Mouse (Mus musculus) ES-E14 (cell line): ENCODE data around the gene Rbbp5. TPM values are rescaled to one million over a fixed set of nuclear protein-coding genes. Genes with fewer than 3 reads are reported as not detected.

Source experiments
- DNase-seq: peaks from one replicate; pipeline ENCODE4 v3.0.0-alpha.2; 2013; ENCODE audit warnings: low read depth, low spot score
- H3K27ac ChIP-seq: 2 replicates; pipeline ENCODE4 v1.5.1; 2012; ENCODE audit warnings: low read depth, mild to moderate bottlenecking, low read length, moderate library complexity, mixed read lengths; ENCODE audit not compliant: poor library complexity, insufficient read depth, severe bottlenecking
- H3K36me3 ChIP-seq: 2 replicates; pipeline ENCODE4 v1.6.1; 2012; ENCODE audit warnings: mild to moderate bottlenecking, low read length, moderate library complexity, mixed read lengths; ENCODE audit not compliant: control insufficient read depth, poor library complexity, insufficient read depth, severe bottlenecking
- H3K4me1 ChIP-seq, 2 experiments: fragments of 150-350 bp in 1 of 2; sonication (generic) in 1 of 2; 2 replicates each; pipeline ENCODE4 v1.6.1; 2012; ENCODE audit warnings: low read length in 2 of 2, mild to moderate bottlenecking in 1 of 2, mixed read lengths in 1 of 2; ENCODE audit not compliant: control insufficient read depth in 2 of 2, insufficient read depth in 2 of 2, poor library complexity in 1 of 2
- H3K4me3 ChIP-seq, 2 experiments: fragments of 150-350 bp in 1 of 2; sonication (generic) in 1 of 2; 2 replicates each; pipeline ENCODE4 v1.5.1; 2012; ENCODE audit warnings: low read length in 2 of 2, low read depth in 1 of 2, mild to moderate bottlenecking in 1 of 2, mixed read lengths in 1 of 2; ENCODE audit not compliant: insufficient read depth in 1 of 2, poor library complexity in 1 of 2, severe bottlenecking in 1 of 2
- H3K9ac ChIP-seq: 2 replicates; pipeline ENCODE4 v1.6.1; 2012; ENCODE audit warnings: low read depth, mild to moderate bottlenecking, low read length, mixed read lengths; ENCODE audit not compliant: poor library complexity, insufficient read depth, severe bottlenecking
- H3K9me3 ChIP-seq: fragments of 150-350 bp; sonication (generic); 2 replicates; pipeline ENCODE4 v1.6.1; 2012; ENCODE audit warnings: low read depth, mild to moderate bottlenecking, low read length; ENCODE audit not compliant: control insufficient read depth, insufficient read depth
- CHD2 ChIP-seq: IDR thresholded peaks from 2 replicates; pipeline ENCODE4 v1.6.1; 2014; ENCODE audit warnings: mild to moderate bottlenecking, low read depth, low read length, inconsistent platforms
- HCFC1 ChIP-seq: IDR thresholded peaks from 2 replicates; pipeline ENCODE4 v1.6.1; 2012; ENCODE audit warnings: low read length, inconsistent platforms, borderline replicate concordance; ENCODE audit not compliant: insufficient read depth
- MAFK ChIP-seq: IDR thresholded peaks from 2 replicates; pipeline ENCODE4 v1.6.1; 2014; ENCODE audit warnings: mild to moderate bottlenecking, low read depth, low read length, inconsistent platforms; ENCODE audit not compliant: insufficient read depth
- ZC3H11A ChIP-seq: IDR thresholded peaks from 2 replicates; pipeline ENCODE4 v1.6.1; 2012; ENCODE audit warnings: low read depth, mild to moderate bottlenecking, inconsistent platforms, low read length, borderline replicate concordance
- ZNF384 ChIP-seq: IDR thresholded peaks from 2 replicates; pipeline ENCODE4 v1.6.1; 2012; ENCODE audit warnings: low read depth, low read length, inconsistent platforms
- in situ Hi-C, 2 experiments: fragments of 600-800 bp; cut with MboI; formaldehyde crosslinking; loops; one replicate each; pipeline ENCODE4 v1.15.1; 2025; ENCODE audit warnings: low sequenced_read_pairs in 2 of 2, inconsistent platforms in 1 of 2; ENCODE audit not compliant: unreplicated experiment in 2 of 2
- total RNA-seq: library from RNA; depleted of rRNA; stranded (reverse); fragments of 300-350 nt; gene quantifications from 2 replicates; pipeline ENCODE4 v1.2.3, GENCODE M21; 2012

The Rbbp5 gene
- total RNA-seq, 1 experiment = 45.0 TPM

DNA sequence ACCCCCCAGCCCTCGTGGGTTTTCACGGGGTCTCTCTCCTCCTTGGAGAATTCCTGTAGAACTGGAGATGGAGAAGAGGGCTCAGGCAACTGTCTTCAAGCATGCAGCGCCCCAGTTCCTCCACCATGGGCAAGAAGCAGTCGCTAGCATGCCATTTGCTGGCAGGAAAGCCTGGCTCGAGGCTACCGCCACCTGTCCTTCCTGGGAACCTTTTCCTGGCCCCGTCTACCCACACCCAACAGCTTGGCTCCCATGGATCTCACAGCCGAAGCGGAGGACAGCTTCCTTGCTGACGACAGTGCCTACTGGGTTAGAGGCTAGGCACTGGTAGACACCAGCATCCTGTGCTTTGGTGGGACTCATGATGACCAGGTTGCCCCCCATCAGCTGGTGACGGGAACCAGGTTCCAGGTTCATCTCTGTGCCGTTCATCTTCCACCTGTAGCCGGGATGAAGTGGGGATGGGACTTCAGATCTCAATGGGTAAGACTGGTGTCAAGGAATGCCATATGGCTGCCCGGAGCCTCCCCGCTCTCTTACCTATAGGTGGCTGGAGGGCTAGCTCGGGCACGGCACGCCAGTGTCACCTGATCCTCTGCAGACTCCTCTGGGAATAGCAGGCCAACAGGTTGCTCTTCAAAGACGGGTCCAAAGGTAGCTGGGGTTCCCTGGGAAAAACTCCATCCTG lies 51.6 kb downstream of the Rbbp5 start:
- Histone ChIP-seq H3K4me1 (peaks cover 1 to 16% of the 10 kb centered on the region in 2 experiments; a peak in 2 of 4 replicates), H3K36me3 (no peaks in the 10 kb centered on the region; the same call in 1 of the 2 replicates), H3K9ac (no peak overlapping the region), H3K9me3 (no peaks in the 10 kb centered on the region), H3K4me3 (no peak overlapping the region), H3K27ac (no peak overlapping the region)
- TF ChIP-seq HCFC1 (no peak), ZC3H11A (no peak), MAFK (no peak), CHD2 (no peak), ZNF384 (no peak)
- in situ Hi-C loops = loop anchor here (5.0 kb wide), 1 partner anchor 64 kb away; no protein-coding TSS in a partner anchor
- DNase-seq = no peak

DNA sequence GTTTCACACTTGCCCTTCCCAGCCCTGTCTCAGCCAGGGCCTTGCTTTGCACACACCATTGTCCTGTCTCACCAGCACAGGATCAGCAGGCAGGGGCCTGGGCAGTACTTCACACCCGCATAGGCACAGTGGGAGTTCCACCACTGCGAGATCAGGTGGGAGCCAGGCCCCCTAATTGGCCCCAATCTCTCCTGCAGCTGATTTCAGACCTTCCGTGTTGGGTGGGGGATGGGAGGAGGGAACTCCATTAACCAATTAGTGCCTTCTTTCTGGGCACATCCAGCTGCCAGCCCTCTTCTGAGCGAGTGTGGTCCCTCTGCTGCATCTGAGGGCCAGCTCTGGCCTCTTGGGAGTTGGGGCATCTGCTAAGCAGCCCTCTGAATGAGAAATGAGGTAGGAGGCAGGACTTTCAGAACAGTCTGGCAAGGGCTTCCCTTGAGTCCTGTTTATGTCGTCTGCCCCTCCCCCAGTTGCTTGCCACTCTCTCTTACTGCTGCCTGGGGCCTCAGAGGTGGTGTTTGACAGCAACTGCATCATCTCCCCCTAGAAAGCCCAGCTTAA lies 53.5 kb downstream of the Rbbp5 start:
- H3K9ac ChIP-seq = 0 out of 2 replicates have a peak overlapping the region, but pooled peaks have one; percentile 31
- no peaks in the 10 kb centered on the region for H3K36me3 ChIP-seq
- in situ Hi-C loops = no loop called here
- DNase-seq = no peak
- TF ChIP-seq CHD2 = no peak
- no peak for TF ChIP-seq MAFK
- TF ChIP-seq HCFC1 = no peak
- no peak for TF ChIP-seq ZNF384
- no peak for TF ChIP-seq ZC3H11A
- peaks cover 1 to 19% of the 10 kb centered on the region in 2 experiments; a peak in 2 of 4 replicates for H3K4me1 ChIP-seq
- no peak overlapping the region for H3K27ac ChIP-seq
- H3K9me3 ChIP-seq = no peaks in the 10 kb centered on the region
- H3K4me3 ChIP-seq = no peak overlapping the region

DNA sequence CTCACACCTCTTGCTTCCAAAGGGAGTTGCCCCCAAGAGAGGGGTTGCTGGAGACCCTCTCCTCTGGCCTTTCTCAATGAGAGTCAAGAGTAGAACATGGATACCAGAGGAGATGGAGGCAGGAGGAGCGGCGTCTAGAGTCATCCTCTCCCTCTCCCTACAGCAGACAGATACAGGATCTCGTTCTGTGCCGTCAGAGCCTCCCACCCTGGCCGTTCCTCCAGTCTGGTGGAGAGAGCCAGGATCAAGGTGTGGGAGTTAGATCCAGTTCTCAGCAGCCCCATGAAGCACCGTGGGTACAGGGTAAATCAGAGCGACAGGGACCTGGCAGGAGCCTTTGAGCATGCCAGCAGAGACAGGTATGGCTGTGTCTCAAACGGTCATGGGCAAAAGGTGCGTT lies 55.4 kb downstream of the Rbbp5 start:
- Histone ChIP-seq H3K36me3 (no peaks in the 10 kb centered on the region), H3K9ac (no peak overlapping the region), H3K4me1 (peaks cover 1 to 19% of the 10 kb centered on the region in 2 experiments; a peak in 2 of 4 replicates), H3K27ac (no peak overlapping the region), H3K9me3 (no peaks in the 10 kb centered on the region), H3K4me3 (no peak overlapping the region)
- DNase-seq = no peak
- TF ChIP-seq CHD2 = no peak
- in situ Hi-C loops = no loop called here

DNA sequence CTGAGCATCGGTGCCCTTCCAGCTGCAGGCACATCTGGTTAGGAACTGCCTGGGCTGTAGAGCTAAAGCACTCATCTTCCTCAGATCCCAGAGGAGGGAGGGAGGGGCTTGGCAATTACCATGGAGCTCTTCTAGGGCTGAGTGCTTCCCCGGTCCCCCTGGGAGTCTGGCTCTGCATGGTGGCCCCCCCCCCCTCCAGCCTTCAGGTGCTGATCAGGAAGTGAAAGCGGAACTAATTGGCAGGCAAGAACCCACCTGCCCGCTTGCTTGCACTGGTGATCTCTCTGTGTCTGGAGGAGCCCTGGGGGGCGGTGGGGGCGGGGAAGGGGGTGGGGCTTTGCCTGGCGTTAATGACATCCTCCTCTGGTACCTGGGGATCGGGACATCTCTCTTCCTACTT lies 56.7 kb downstream of the Rbbp5 start:
- in situ Hi-C loops = no loop called here
- Histone ChIP-seq H3K9ac (no peak overlapping the region), H3K4me1 (peaks cover 1 to 19% of the 10 kb centered on the region in 2 experiments; a peak in 2 of 4 replicates), H3K36me3 (no peaks in the 10 kb centered on the region), H3K9me3 (no peaks in the 10 kb centered on the region), H3K4me3 (no peak overlapping the region), H3K27ac (no peak overlapping the region)
- no peak for DNase-seq
- TF ChIP-seq CHD2 = no peak
- no peak for TF ChIP-seq MAFK
- no peak for TF ChIP-seq ZNF384
- no peak for TF ChIP-seq ZC3H11A
- no peak for TF ChIP-seq HCFC1
